ENCODE assay signal across 8 mouse cellular contexts in the genomic region with DNA sequence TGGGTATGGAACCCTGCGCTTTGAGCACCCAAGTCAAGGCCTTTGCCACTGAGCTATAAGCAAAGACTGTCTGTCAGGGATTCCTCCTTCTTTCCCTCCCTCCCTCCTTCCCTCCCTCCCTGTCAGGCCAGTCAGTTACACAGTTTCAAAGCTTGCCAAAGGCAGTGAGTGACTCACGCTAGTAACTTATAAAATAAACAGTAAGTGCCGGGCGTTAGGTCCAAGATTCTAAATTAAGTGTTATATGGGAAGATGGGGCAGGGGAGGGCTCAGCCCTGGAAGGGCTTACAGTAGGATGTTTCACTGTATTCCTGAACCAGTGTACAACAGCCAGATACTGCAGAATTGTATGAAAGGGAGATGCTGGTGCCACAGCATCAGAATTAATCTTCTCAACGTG. TPM values are rescaled to one million over a fixed set of nuclear protein-coding genes. Genes with fewer than 3 reads are reported as not detected.
DNase-seq lines count a peak whose midpoint lies in the region; ATAC-seq and TF ChIP-seq lines count a peak whose summit lies in the region.

No protein-coding gene starts in this region.

- no peaks in the 10 kb centered on the region for H3K36me3 ChIP-seq in heart, postnatal 0 days (replicated peaks; ENCODE audit: control insufficient read depth, insufficient read depth, low read length)

- H3K4me3 ChIP-seq in heart, postnatal 0 days (ENCODE audit: low read depth, low read length): peak overlapping the region; percentile 88
- H3K4me3 ChIP-seq in cerebellum, adult 2 months (replicated peaks; ENCODE audit: insufficient read depth, low read depth, low read length): no peak overlapping the region

- peak overlapping the region; percentile 29; the same call in 1 of the 2 replicates for H3K9ac ChIP-seq in heart, postnatal 0 days (replicated peaks; ENCODE audit: low read depth, low read length)

- DNase-seq in heart, adult 18-20 months: peak; percentile 45
- DNase-seq in heart, adult 9 months (ENCODE audit: low spot score in 2 of 2): no peak
- peak; percentile 40 for DNase-seq in adipocyte (ENCODE audit: low spot score)
- peak; percentile 49 for DNase-seq in heart, postnatal 0 days (ENCODE audit: low spot score)
- DNase-seq in lung, postnatal 4 days: peak; percentile 37 to 64
- DNase-seq in left cerebral cortex, adult 11 months (ENCODE audit: low spot score): no peak
- no peak for DNase-seq in cerebellum, adult 2 months
- no peak for DNase-seq in urinary bladder, adult 18-20 months (ENCODE audit: low spot score in 2 of 2)

- no peaks in the 10 kb centered on the region for H3K27me3 ChIP-seq in heart, postnatal 0 days (ENCODE audit: control insufficient read depth, insufficient read depth, low read length)
- peaks cover 5% of the 10 kb centered on the region; the same call in 1 of the 2 replicates for H3K27me3 ChIP-seq in cerebellum, adult 2 months (ENCODE audit: control insufficient read depth, insufficient read depth, low read length)

- peaks cover 12% of the 10 kb centered on the region for H3K4me1 ChIP-seq in heart, postnatal 0 days (ENCODE audit: control insufficient read depth, insufficient read depth)
- no peaks in the 10 kb centered on the region for H3K4me1 ChIP-seq in cerebellum, adult 2 months (ENCODE audit: control insufficient read depth, insufficient read depth, low read length)

- no peak for TF ChIP-seq EP300 in heart, postnatal 0 days (IDR thresholded peaks at IDR 0.05; ENCODE audit: low read depth)

- 49% methylated on average over 5 of the region's 5 CpGs for WGBS in heart, postnatal 0 days
- WGBS in cerebellum, adult 2 months: 67% methylated on average over 5 of the region's 5 CpGs

- no peak for TF ChIP-seq POLR2A in cerebellum, adult 2 months (IDR thresholded peaks at IDR 0.05; ENCODE audit: borderline replicate concordance, insufficient read depth, low read length)

- TF ChIP-seq CTCF in heart, postnatal 0 days (IDR thresholded peaks at IDR 0.05; ENCODE audit: low read depth): no peak
- TF ChIP-seq CTCF in cerebellum, adult 2 months (IDR thresholded peaks at IDR 0.05; ENCODE audit: borderline replicate concordance, insufficient read depth, low read depth, low read length): no peak

- ATAC-seq in heart, postnatal 0 days (ENCODE audit: insufficient read depth, low read depth): no peak

- no peaks in the 10 kb centered on the region for H3K9me3 ChIP-seq in heart, postnatal 0 days (replicated peaks; ENCODE audit: control insufficient read depth, low read length)

- peak overlapping the region; percentile 76 for H3K4me2 ChIP-seq in heart, postnatal 0 days (ENCODE audit: low read depth, low read length)

- H3K27ac ChIP-seq in heart, postnatal 0 days (ENCODE audit: low read depth): peak overlapping the region; percentile 50; the same call in 1 of the 2 replicates
- H3K27ac ChIP-seq in cerebellum, adult 2 months (ENCODE audit: insufficient read depth, low read length): no peak overlapping the region

RNA-seq across cellular contexts. Expression of a gene that starts 2.8 kb away (rescaled TPM):
- total RNA-seq in heart, adult 18-20 months (2021): 10 to 100 TPM; 80.1 to 86.3 TPM
- total RNA-seq in heart, postnatal 0 days (2014; rRNA removed; ENCODE audit: low replicate concordance): 46.1 and 48.0 TPM in 2 replicates
- polyA plus RNA-seq in heart, postnatal 0 days (2015; fragmentation: Nextera tagmentation; extraction: Ambion mirVana): 9.8 and 11.9 TPM in 2 replicates
- 34.2 and 36.2 TPM in 2 replicates for polyA plus RNA-seq in cerebellum, adult 2 months (2012; rRNA removed)

Comparison
In these comparisons a context has a peak if more than half of its experiments do, and no peak if none do; other contexts are left out.
1. DNase-seq: peak in heart, adult 18-20 months (2 of 2), adipocyte (single experiment), heart, postnatal 0 days (single experiment) and lung, postnatal 4 days (2 of 2); none in heart, adult 9 months (0 of 2), left cerebral cortex, adult 11 months (single experiment), cerebellum, adult 2 months (0 of 2) and urinary bladder, adult 18-20 months (0 of 2).